Mouse (Mus musculus) c-Kit-positive CD71-positive TER-119-positive erythroid progenitor cells, embryonic 14.5 days (primary cell): Measurements from ENCODE around the gene Prrc2b.

Experiments used
- DNase-seq: peaks from one replicate; pipeline ENCODE4 v3.0.0-alpha.2; 2013; ENCODE audit warnings: low spot score

The Prrc2b gene

GRCm38 (mm10) chr2:32187649-32188048, 36.8 kb downstream of the Prrc2b start:
- no peak for DNase-seq

- no peak for DNase-seq
Measured at GRCm38 (mm10) chr2:32189060-32189681, 38.3 kb downstream of the Prrc2b start.

- DNase-seq, result no peak
Measured at GRCm38 (mm10) chr2:32190620-32191019, 39.7 kb downstream of the Prrc2b start.

- peak; percentile 23 for DNase-seq
Measured at GRCm38 (mm10) chr2:32191872-32192507, 41.1 kb downstream of the Prrc2b start.

GRCm38 (mm10) chr2:32198977-32199376, 48.1 kb downstream of the Prrc2b start:
- no peak for DNase-seq

GRCm38 (mm10) chr2:32200033-32200432, 49.2 kb downstream of the Prrc2b start:
- DNase-seq, result no peak

GRCm38 (mm10) chr2:32200712-32201111, 49.8 kb downstream of the Prrc2b start:
- DNase-seq, result no peak

GRCm38 (mm10) chr2:32201527-32201926, 50.6 kb downstream of the Prrc2b start:
- DNase-seq, result no peak

GRCm38 (mm10) chr2:32203853-32204252, 53.0 kb downstream of the Prrc2b start:
- no peak for DNase-seq

GRCm38 (mm10) chr2:32207682-32208081, 56.8 kb downstream of the Prrc2b start:
- no peak for DNase-seq

GRCm38 (mm10) chr2:32211689-32212088, 60.8 kb downstream of the Prrc2b start:
- DNase-seq, result no peak

- DNase-seq, result no peak
Measured at GRCm38 (mm10) chr2:32213000-32213399, 62.1 kb downstream of the Prrc2b start.

- no peak for DNase-seq
Measured at GRCm38 (mm10) chr2:32215576-32215975, 64.7 kb downstream of the Prrc2b start.

GRCm38 (mm10) chr2:32216506-32216905, 65.6 kb downstream of the Prrc2b start:
- no peak for DNase-seq

- DNase-seq, result no peak
Measured at GRCm38 (mm10) chr2:32217656-32218055, 66.8 kb downstream of the Prrc2b start.

GRCm38 (mm10) chr2:32218113-32218512, 67.2 kb downstream of the Prrc2b start:
- DNase-seq, result no peak

GRCm38 (mm10) chr2:32218541-32219334, 67.9 kb downstream of the Prrc2b start:
- DNase-seq, result no peak

- no peak for DNase-seq
Measured at GRCm38 (mm10) chr2:32219501-32219900, 68.6 kb downstream of the Prrc2b start.

- no peak for DNase-seq
Measured at GRCm38 (mm10) chr2:32220021-32220420, 69.1 kb downstream of the Prrc2b start.

GRCm38 (mm10) chr2:32220969-32221368, 70.1 kb downstream of the Prrc2b start:
- DNase-seq, result no peak

- no peak for DNase-seq
Measured at GRCm38 (mm10) chr2:32221577-32221976, 70.7 kb downstream of the Prrc2b start.

GRCm38 (mm10) chr2:32222057-32222456, 71.2 kb downstream of the Prrc2b start:
- no peak for DNase-seq

- DNase-seq, result no peak
Measured at GRCm38 (mm10) chr2:32235433-32235832, 84.6 kb downstream of the Prrc2b start.
